Mouse (Mus musculus) kidney, postnatal 0 days (tissue): ENCODE data around the gene Clip2. TPM values are rescaled to one million over a fixed set of nuclear protein-coding genes. Genes with fewer than 3 reads are reported as not detected.
A peak's percentile ranks its signal among the peaks of the same experiment; 100 is the strongest.

ENCODE experiments used
- ATAC-seq: fragments of 200-750 bp; cut with Nextera tagmentation; replicated peaks from 2 replicates; pipeline ENCODE4 v1.8.0; 2017; ENCODE audit warnings: low read depth, moderate number of reproducible peaks, moderate TSS enrichment, moderate library complexity; ENCODE audit not compliant: low FRiP score
- DNase-seq: peaks from one replicate; pipeline ENCODE4 v3.0.0-alpha.2; 2016; ENCODE audit warnings: low spot score
- H3K27ac ChIP-seq: fragments of 300-500 bp; sonication (generic); 2 replicates; pipeline ENCODE4 v1.5.1; 2014; ENCODE audit warnings: mild to moderate bottlenecking
- H3K27me3 ChIP-seq: fragments of 300-500 bp; sonication (generic); 2 replicates; pipeline ENCODE4 v1.6.1; 2014; ENCODE audit warnings: low read length, mixed read lengths; ENCODE audit not compliant: insufficient read depth
- H3K36me3 ChIP-seq: fragments of 300-500 bp; sonication (generic); 2 replicates; pipeline ENCODE4 v1.6.1; 2014; ENCODE audit warnings: low read length, mixed read lengths; ENCODE audit not compliant: insufficient read depth
- H3K4me1 ChIP-seq: fragments of 300-500 bp; sonication (generic); replicated peaks from 2 replicates; pipeline ENCODE4 v1.6.1; 2014; ENCODE audit warnings: antibody characterized with exemption, low read length, mixed read lengths; ENCODE audit not compliant: insufficient read depth
- H3K4me2 ChIP-seq: fragments of 300-500 bp; sonication (generic); 2 replicates; pipeline ENCODE4 v1.6.1; 2014; ENCODE audit warnings: mild to moderate bottlenecking, low read length, moderate library complexity, mixed read lengths
- H3K4me3 ChIP-seq: fragments of 300-500 bp; sonication (generic); replicated peaks from 2 replicates; pipeline ENCODE4 v1.5.1; 2014; ENCODE audit warnings: low read depth, low read length
- H3K9ac ChIP-seq: fragments of 300-500 bp; sonication (generic); 2 replicates; pipeline ENCODE4 v1.6.1; 2014; ENCODE audit warnings: low read depth, low read length
- H3K9me3 ChIP-seq: fragments of 300-500 bp; sonication (generic); replicated peaks from 2 replicates; pipeline ENCODE4 v1.6.1; 2016; ENCODE audit warnings: low read length, inconsistent platforms, mixed read lengths
- CTCF ChIP-seq: IDR thresholded peaks from 2 replicates; pipeline ENCODE4 v1.5.1; 2016; ENCODE audit warnings: antibody characterized with exemption, low read depth, mild to moderate bottlenecking, moderate library complexity
- WGBS: fragments of 180-500 bp; shearing (Covaris S2); extraction: QIAGEN DNeasy Blood & Tissue Kit; methylation state at CpG from one replicate; pipeline ENCODE4 v1.1.7; 2014; 5-methylcytosine and 5-hydroxymethylcytosine counted together
- polyA plus RNA-seq: library from polyadenylated mRNA; unstranded; fragments of >200 nt; fragmentation: Nextera tagmentation; extraction: Ambion mirVana; gene quantifications from 2 replicates; pipeline ENCODE4 v1.2.1, GENCODE M21; 2015

Clip2 gene
- 3.3 TPM in 2 replicates for polyA plus RNA-seq

- peak within 1 kb of the TSS; percentile 95 for H3K27ac ChIP-seq
- peak within 1 kb of the TSS; percentile 94 for H3K9ac ChIP-seq
- H3K27me3 ChIP-seq, result no peaks in the 10 kb centered on the region
- H3K4me1 ChIP-seq, result peaks cover 19% of the 10 kb centered on the region; the same call in 1 of the 2 replicates
- peak; percentile 95 for ATAC-seq
- peak within 1 kb of the TSS; percentile 82 for H3K4me3 ChIP-seq
- H3K36me3 ChIP-seq, result no peaks in the 10 kb centered on the region
- H3K4me2 ChIP-seq, result peak within 1 kb of the TSS; percentile 91
- 1% methylated on average over 61 of the region's 61 CpGs for WGBS
- H3K9me3 ChIP-seq, result no peaks in the 10 kb centered on the region
- DNase-seq, result peak; percentile 98
- peak; percentile 11; the same call in 1 of the 2 replicates for TF ChIP-seq CTCF
These were observed at the start of gene Clip2 for GRCm38 (mm10) chr5:134552110-134552972. Gene Clip2 (minus strand): TSS chr5:134552434.

- 81% methylated on average over 10 of the region's 10 CpGs for WGBS
- Histone ChIP-seq H3K9ac (no peak overlapping the region), H3K4me3 (no peak overlapping the region), H3K36me3 (peaks cover 45% of the 10 kb centered on the region), H3K27me3 (no peaks in the 10 kb centered on the region), H3K4me2 (no peak overlapping the region), H3K9me3 (no peaks in the 10 kb centered on the region), H3K27ac (no peak overlapping the region), H3K4me1 (no peaks in the 10 kb centered on the region)
- no peak for TF ChIP-seq CTCF
- ATAC-seq, result no peak
- no peak for DNase-seq
These were observed 45.5 kb upstream of the Clip2 start for GRCm38 (mm10) chr5:134597711-134598110.

GRCm38 (mm10) chr5:134593093-134593492 lies 40.9 kb upstream of the Clip2 start:
- no peak overlapping the region for H3K9ac ChIP-seq
- ATAC-seq, result no peak
- no peak overlapping the region for H3K4me3 ChIP-seq
- no peak for DNase-seq
- no peaks in the 10 kb centered on the region for H3K27me3 ChIP-seq
- H3K27ac ChIP-seq, result no peak overlapping the region
- no peaks in the 10 kb centered on the region for H3K9me3 ChIP-seq
- no peak for TF ChIP-seq CTCF
- 90% methylated on average over 9 of the region's 9 CpGs for WGBS
- no peaks in the 10 kb centered on the region for H3K4me1 ChIP-seq
- peaks cover 54% of the 10 kb centered on the region for H3K36me3 ChIP-seq
- no peak overlapping the region for H3K4me2 ChIP-seq

GRCm38 (mm10) chr5:134592026-134592581 lies 39.9 kb upstream of the Clip2 start:
- DNase-seq (no peak), ATAC-seq (no peak)
- no peak overlapping the region for H3K27ac ChIP-seq
- peaks cover 46% of the 10 kb centered on the region for H3K36me3 ChIP-seq
- 96% methylated on average over 11 of the region's 11 CpGs for WGBS
- H3K9ac ChIP-seq, result no peak overlapping the region
- H3K9me3 ChIP-seq, result no peaks in the 10 kb centered on the region
- no peak overlapping the region for H3K4me2 ChIP-seq
- H3K4me1 ChIP-seq, result no peaks in the 10 kb centered on the region
- no peak for TF ChIP-seq CTCF
- no peaks in the 10 kb centered on the region for H3K27me3 ChIP-seq
- H3K4me3 ChIP-seq, result no peak overlapping the region

- H3K9ac ChIP-seq, result no peak overlapping the region
- H3K4me2 ChIP-seq, result no peak overlapping the region
- no peaks in the 10 kb centered on the region for H3K27me3 ChIP-seq
- no peak overlapping the region for H3K4me3 ChIP-seq
- H3K36me3 ChIP-seq, result peaks cover 38% of the 10 kb centered on the region
- no peak overlapping the region for H3K27ac ChIP-seq
- no peak for ATAC-seq
- H3K4me1 ChIP-seq, result no peaks in the 10 kb centered on the region
- no peak for TF ChIP-seq CTCF
- 81% methylated on average over 3 of the region's 3 CpGs for WGBS
- DNase-seq, result no peak
- no peaks in the 10 kb centered on the region for H3K9me3 ChIP-seq
These were observed 37.7 kb upstream of the Clip2 start for GRCm38 (mm10) chr5:134589900-134590299.

- Histone ChIP-seq H3K4me1 (no peaks in the 10 kb centered on the region), H3K36me3 (0 out of 2 replicates have a peak, but pooled peaks cover 2% of the 10 kb centered on the region), H3K4me3 (no peak overlapping the region), H3K27me3 (no peaks in the 10 kb centered on the region), H3K27ac (no peak overlapping the region), H3K9ac (no peak overlapping the region), H3K4me2 (no peak overlapping the region), H3K9me3 (no peaks in the 10 kb centered on the region)
- 92% methylated on average over 5 of the region's 5 CpGs for WGBS
- ATAC-seq (no peak), DNase-seq (no peak)
- no peak for TF ChIP-seq CTCF
These were observed 32.6 kb upstream of the Clip2 start for GRCm38 (mm10) chr5:134584798-134585197.
